Mouse (Mus musculus) neural tube, embryonic 10.5 days (tissue): Measurements from ENCODE around the gene Mief1.

Experiments
- DNase-seq: peaks from one replicate; pipeline ENCODE4 v3.0.0-alpha.2; 2017; ENCODE audit warnings: low spot score; ENCODE audit errors: extremely low spot score

Mief1 gene

GRCm38 (mm10) chr15:80263610-80264575 is 30.1 kb downstream of the Mief1 start, which contains the start of gene Rps19bp1:
Gene Rps19bp1, minus strand, starts transcription at chr15:80264315.
- DNase-seq, result peak; percentile 90

- DNase-seq, result peak; percentile 59
Observed at GRCm38 (mm10) chr15:80266281-80266680, 32.5 kb downstream of the Mief1 start.

GRCm38 (mm10) chr15:80271858-80272396 is 38.1 kb downstream of the Mief1 start:
- DNase-seq, result no peak

DNA sequence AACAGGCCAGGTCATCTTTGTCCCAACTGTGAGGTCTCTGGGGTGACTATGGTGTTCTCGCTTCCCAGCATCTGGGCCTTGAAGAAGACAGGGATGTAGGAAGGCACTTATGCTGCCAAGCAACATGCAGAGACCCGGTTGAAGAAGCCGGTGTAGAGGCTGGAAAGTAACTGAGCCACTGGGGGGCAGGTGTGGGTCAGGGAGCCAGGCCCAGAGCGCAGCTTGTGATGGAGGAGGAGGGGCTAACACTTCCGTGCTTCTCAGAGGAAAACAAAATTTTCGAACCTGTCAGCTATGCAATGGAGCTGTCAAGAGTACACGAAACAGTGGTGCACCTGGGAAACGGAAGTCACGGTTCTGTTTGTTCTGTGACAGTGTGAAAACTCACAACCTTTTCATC is 43.3 kb downstream of the Mief1 start:
- no peak for DNase-seq

DNA sequence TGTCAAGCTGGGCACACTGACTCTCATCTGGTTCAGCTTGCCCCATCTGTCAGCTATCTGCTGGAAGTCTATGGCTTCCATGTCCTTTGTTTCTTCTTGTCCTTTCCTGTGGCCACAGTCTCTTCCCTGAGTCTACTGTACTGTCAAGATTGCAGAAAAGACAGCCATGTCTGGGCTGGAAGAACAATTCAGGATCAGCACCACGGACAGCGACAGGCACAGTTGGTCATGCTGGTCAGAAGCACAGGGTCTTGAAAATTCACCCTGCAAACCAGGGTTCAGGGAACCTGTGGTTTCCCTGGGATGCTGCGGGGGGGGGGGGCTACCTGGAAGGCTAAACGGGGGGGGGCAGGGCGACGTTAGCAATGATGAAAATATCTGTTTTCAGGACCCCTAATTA is 43.8 kb downstream of the Mief1 start:
- peak; percentile 81 for DNase-seq

GRCm38 (mm10) chr15:80278121-80278759 is 44.4 kb downstream of the Mief1 start:
- no peak for DNase-seq

- DNase-seq, result no peak
Observed at GRCm38 (mm10) chr15:80279053-80279452, 45.2 kb downstream of the Mief1 start.

DNA sequence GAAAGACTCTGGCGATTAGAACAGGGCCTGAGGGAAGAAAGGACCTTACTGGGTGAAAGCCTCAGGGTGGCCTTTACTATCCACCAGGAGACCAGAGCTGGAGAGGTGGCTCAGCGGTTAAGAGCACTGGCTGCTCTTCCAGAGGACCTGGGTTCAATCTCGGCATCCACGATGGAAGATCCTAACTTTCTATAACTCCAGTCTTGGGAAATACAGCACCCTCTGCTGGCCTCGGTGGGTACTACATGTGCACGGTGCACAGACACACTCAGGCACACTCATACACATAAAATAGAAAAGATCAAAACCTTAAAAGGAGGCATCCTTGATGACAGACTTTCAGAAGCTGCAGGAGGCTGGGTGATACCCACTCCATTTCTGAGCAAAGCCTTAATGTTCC is 46.8 kb downstream of the Mief1 start:
- DNase-seq, result peak; percentile 70

DNA sequence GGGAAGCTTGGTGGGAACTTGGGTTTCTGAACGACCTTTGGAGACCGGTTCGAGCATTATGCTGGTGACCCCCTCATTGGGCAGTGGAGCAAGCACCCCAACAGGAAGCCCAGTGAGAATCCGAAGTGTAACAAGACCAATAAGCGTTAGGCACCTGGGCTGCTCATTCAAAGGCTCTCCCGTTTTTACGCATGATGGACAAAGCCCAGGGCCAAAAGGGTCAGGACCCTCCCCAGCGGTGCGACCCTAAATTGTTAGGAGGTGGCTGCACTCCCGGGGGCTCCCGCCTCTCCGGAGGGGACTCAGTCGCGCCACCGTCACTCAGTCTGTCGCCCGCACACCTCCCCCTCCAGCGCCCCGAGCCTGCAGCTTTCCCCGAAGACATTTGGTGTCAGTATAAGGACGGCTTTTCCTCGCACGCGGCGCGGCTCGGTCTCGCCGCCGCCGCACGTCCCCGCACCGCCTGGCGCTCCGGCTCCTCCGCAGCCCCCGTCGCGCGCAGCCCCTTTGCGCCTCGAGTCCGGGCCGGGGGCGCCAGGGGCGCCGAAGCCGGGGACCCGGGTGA is 53.1 kb downstream of the Mief1 start, which contains the start of gene Cacna1i:
Gene Cacna1i, plus strand, starts transcription at position 388 of the 565 bp plus-strand sequence.
- peak; percentile 44 for DNase-seq

DNA sequence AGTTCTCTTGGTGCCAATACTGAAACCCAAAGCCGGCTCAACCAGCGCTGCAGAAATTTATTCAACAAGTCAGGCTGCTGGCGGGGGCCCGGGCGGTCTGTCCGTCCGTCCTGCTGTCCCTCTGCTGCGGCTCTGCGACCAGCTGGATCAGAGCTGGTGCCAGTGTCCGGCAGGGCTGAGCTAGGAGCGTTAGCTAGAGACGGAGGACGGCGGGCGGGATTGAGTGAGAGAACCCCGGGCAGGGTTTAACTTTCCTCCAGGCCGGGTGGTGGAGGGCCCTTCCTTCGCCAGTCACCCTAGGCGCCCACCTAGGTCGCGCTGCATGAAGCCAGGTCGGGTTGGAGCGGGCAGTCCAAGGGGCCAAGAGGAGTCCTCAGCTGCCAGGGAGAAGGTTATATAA is 54.2 kb downstream of the Mief1 start:
- peak; percentile 56 for DNase-seq

DNA sequence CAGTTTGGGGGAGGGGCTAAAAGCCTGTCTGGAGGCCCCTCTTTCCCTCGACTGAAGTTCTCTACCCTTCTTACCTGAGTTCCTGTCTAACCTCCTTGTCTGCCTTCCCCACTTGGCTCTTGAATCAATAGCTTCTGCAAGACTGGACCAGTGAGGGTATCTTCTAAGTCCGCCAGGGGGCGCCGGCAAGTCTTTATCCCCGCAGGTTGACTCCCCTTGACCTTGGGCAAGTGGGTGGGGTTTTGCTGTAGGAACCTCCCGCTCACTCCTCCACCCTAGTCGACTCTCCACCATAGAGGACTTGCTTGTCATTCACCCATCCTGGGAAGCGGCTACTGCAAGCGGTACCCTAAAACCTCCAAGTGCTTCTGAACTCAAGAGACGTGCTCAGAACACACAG is 55.6 kb downstream of the Mief1 start:
- DNase-seq, result peak; percentile 69

- no peak for DNase-seq
Observed at GRCm38 (mm10) chr15:80297146-80297545, 63.3 kb downstream of the Mief1 start.
